Mouse (Mus musculus): Measurements from ENCODE around the gene Nol10.
A peak's percentile ranks its signal among the peaks of the same experiment; 100 is the strongest.

The Nol10 gene

GRCm38 (mm10) chr12:17411242-17411641, 63.0 kb downstream of the Nol10 start:
- no peak for DNase-seq (ENCODE audit: inconsistent ontology term)

GRCm38 (mm10) chr12:17411797-17412526, 63.7 kb downstream of the Nol10 start:
- no peak for DNase-seq (ENCODE audit: inconsistent ontology term)

GRCm38 (mm10) chr12:17414734-17415133, 66.5 kb downstream of the Nol10 start:
- DNase-seq (ENCODE audit: inconsistent ontology term) = peak; percentile 7

GRCm38 (mm10) chr12:17420168-17420810, 72.0 kb downstream of the Nol10 start:
- peak; percentile 75 for DNase-seq (ENCODE audit: inconsistent ontology term)

GRCm38 (mm10) chr12:17425254-17426169, 77.3 kb downstream of the Nol10 start:
- DNase-seq (ENCODE audit: inconsistent ontology term) = no peak

- DNase-seq (ENCODE audit: inconsistent ontology term) = peak; percentile 61
Measured at GRCm38 (mm10) chr12:17426735-17427134, 78.5 kb downstream of the Nol10 start.

- DNase-seq (ENCODE audit: inconsistent ontology term) = no peak
Measured at GRCm38 (mm10) chr12:17430578-17430977, 82.3 kb downstream of the Nol10 start.

GRCm38 (mm10) chr12:17431166-17431565, 82.9 kb downstream of the Nol10 start:
- peak; percentile 72 for DNase-seq (ENCODE audit: inconsistent ontology term)

- no peak for DNase-seq (ENCODE audit: inconsistent ontology term)
Measured at GRCm38 (mm10) chr12:17431812-17432332, 83.6 kb downstream of the Nol10 start.

- no peak for DNase-seq (ENCODE audit: inconsistent ontology term)
Measured at GRCm38 (mm10) chr12:17433712-17434111, 85.5 kb downstream of the Nol10 start.

GRCm38 (mm10) chr12:17436471-17436870, 88.2 kb downstream of the Nol10 start:
- DNase-seq (ENCODE audit: inconsistent ontology term) = no peak

- no peak for DNase-seq (ENCODE audit: inconsistent ontology term)
Measured at GRCm38 (mm10) chr12:17440251-17440651, 92.0 kb downstream of the Nol10 start.

- DNase-seq (ENCODE audit: inconsistent ontology term) = no peak
Measured at GRCm38 (mm10) chr12:17441495-17441894, 93.2 kb downstream of the Nol10 start.

- no peak for DNase-seq (ENCODE audit: inconsistent ontology term)
Measured at GRCm38 (mm10) chr12:17444406-17444805, 96.1 kb downstream of the Nol10 start.

GRCm38 (mm10) chr12:17445251-17445650, 97.0 kb downstream of the Nol10 start:
- no peak for DNase-seq (ENCODE audit: inconsistent ontology term)

GRCm38 (mm10) chr12:17448781-17449180, 100.5 kb downstream of the Nol10 start:
- no peak for DNase-seq (ENCODE audit: inconsistent ontology term)

GRCm38 (mm10) chr12:17449661-17450091, 101.4 kb downstream of the Nol10 start:
- DNase-seq (ENCODE audit: inconsistent ontology term) = no peak

GRCm38 (mm10) chr12:17450503-17450902, 102.2 kb downstream of the Nol10 start:
- no peak for DNase-seq (ENCODE audit: inconsistent ontology term)

- no peak for DNase-seq (ENCODE audit: inconsistent ontology term)
Measured at GRCm38 (mm10) chr12:17450908-17451307, 102.7 kb downstream of the Nol10 start.

GRCm38 (mm10) chr12:17452273-17452672, 104.0 kb downstream of the Nol10 start:
- no peak for DNase-seq (ENCODE audit: inconsistent ontology term)

GRCm38 (mm10) chr12:17453918-17454317, 105.7 kb downstream of the Nol10 start:
- no peak for DNase-seq (ENCODE audit: inconsistent ontology term)

GRCm38 (mm10) chr12:17455096-17455495, 106.8 kb downstream of the Nol10 start:
- DNase-seq (ENCODE audit: inconsistent ontology term) = no peak
